Mouse (Mus musculus): ENCODE results near the gene Gm17657. TPM values are rescaled to one million over a fixed set of nuclear protein-coding genes. Genes with fewer than 3 reads are reported as not detected.

The Gm17657 gene
- total RNA-seq, 4 experiments from 2014 or later = not detected

- DNase-seq (ENCODE audit: low spot score in 2 of 2) = no peak
Observed at GRCm38 (mm10) chr17:29488257-29488977, 61.0 kb downstream of the Gm17657 start.

- no peak for DNase-seq (ENCODE audit: low spot score in 2 of 2)
Observed at GRCm38 (mm10) chr17:29485336-29486233, 63.9 kb downstream of the Gm17657 start.

- DNase-seq (ENCODE audit: low spot score in 2 of 2) = no peak
Observed at GRCm38 (mm10) chr17:29484431-29484830, 65.0 kb downstream of the Gm17657 start.

- no peak for DNase-seq (ENCODE audit: low spot score in 2 of 2)
Observed at GRCm38 (mm10) chr17:29483282-29483681, 66.2 kb downstream of the Gm17657 start.

GRCm38 (mm10) chr17:29482632-29483031, 66.8 kb downstream of the Gm17657 start:
- DNase-seq (ENCODE audit: low spot score in 2 of 2) = no peak

- DNase-seq (ENCODE audit: low spot score in 2 of 2) = no peak
Observed at GRCm38 (mm10) chr17:29480256-29480655, 69.2 kb downstream of the Gm17657 start.

- DNase-seq (ENCODE audit: low spot score in 2 of 2) = no peak
Observed at GRCm38 (mm10) chr17:29478271-29478670, 71.2 kb downstream of the Gm17657 start.

- DNase-seq (ENCODE audit: low spot score in 2 of 2) = no peak
Observed at GRCm38 (mm10) chr17:29477357-29477756, 72.1 kb downstream of the Gm17657 start.

GRCm38 (mm10) chr17:29476461-29476860, 73.0 kb downstream of the Gm17657 start:
- DNase-seq (ENCODE audit: low spot score in 2 of 2) = no peak

- no peak for DNase-seq (ENCODE audit: low spot score in 2 of 2)
Observed at GRCm38 (mm10) chr17:29475142-29475541, 74.3 kb downstream of the Gm17657 start.

- DNase-seq (ENCODE audit: low spot score in 2 of 2) = no peak
Observed at GRCm38 (mm10) chr17:29474036-29474435, 75.4 kb downstream of the Gm17657 start.

GRCm38 (mm10) chr17:29473466-29473865, 76.0 kb downstream of the Gm17657 start:
- DNase-seq (ENCODE audit: low spot score in 2 of 2) = no peak

Small RNA genes within 50 kb of the gene (microRNA-seq; reads per million reads assigned to microRNA genes)
- not detected for gene Mir7667

Other genes starting within 250 kb of the Gm17657 start
- 10 to 100 TPM; 12.3 to 27.4 (median 16.7) TPM for gene Pi16, start 232.0 kb downstream of the Gm17657 start, total RNA-seq (2022)
- gene Mtch1, start 201.7 kb downstream of the Gm17657 start, total RNA-seq (2022) = 10 to 100 TPM; 74.1 to 82.3 (median 80.3) TPM
- 1 to 10 TPM in 1 of 4 experiments, under 1 TPM in 3; 0.38 to 1.0 (median 0.67) TPM for gene Fgd2, start 188.7 kb downstream of the Gm17657 start, total RNA-seq (2022)
- gene Pim1, start 58.9 kb downstream of the Gm17657 start, total RNA-seq (2022) = 10 to 100 TPM in 2 of 4 experiments, 1 to 10 TPM in 2; 8.6 to 18.9 (median 11.3) TPM
- 10 to 100 TPM in 2 of 4 experiments, 1 to 10 TPM in 2; 9.4 to 13.6 (median 10.0) TPM for gene Tbc1d22b, start 147 bp upstream of the Gm17657 start, total RNA-seq (2022)
- not detected for gene Tmem217, start 2.7 kb upstream of the Gm17657 start, total RNA-seq (2022)
- gene Rnf8, start 65.2 kb upstream of the Gm17657 start, total RNA-seq (2022) = 10 to 100 TPM; 15.2 to 23.7 (median 19.9) TPM
- gene Gm28043, start 65.2 kb upstream of the Gm17657 start, total RNA-seq (2022) = under 1 TPM; 0.35 to 0.87 (median 0.59) TPM
- gene Cmtr1, start 111.0 kb upstream of the Gm17657 start, total RNA-seq (2022) = 10 to 100 TPM; 41.0 to 61.0 (median 54.3) TPM
- 1 to 10 TPM; 4.9 to 9.5 (median 6.6) TPM for gene Ccdc167, start 167.4 kb upstream of the Gm17657 start, total RNA-seq (2022)

Data from gastrocnemius, adult 8-10 months (tissue).